Mouse (Mus musculus): Measurements from ENCODE around the gene B3glct. TPM values are rescaled to one million over a fixed set of nuclear protein-coding genes. Genes with fewer than 3 reads are reported as not detected.
A peak's percentile ranks its signal among the peaks of the same experiment; 100 is the strongest.

B3glct gene
- total RNA-seq, 2 experiments from 2014 or later = 23.1 to 24.7 TPM

- DNase-seq (ENCODE audit: low spot score in 2 of 2) = no peak
Observed at GRCm38 (mm10) chr5:149662980-149663379, 15.1 kb upstream of the B3glct start.

- DNase-seq (ENCODE audit: low spot score in 2 of 2) = no peak
Observed at GRCm38 (mm10) chr5:149663417-149663816, 14.6 kb upstream of the B3glct start.

GRCm38 (mm10) chr5:149677196-149677595 is 834 bp upstream of the B3glct start:
- DNase-seq (ENCODE audit: low spot score in 2 of 2) = no peak

- no peak for DNase-seq (ENCODE audit: low spot score in 2 of 2)
Observed at GRCm38 (mm10) chr5:149678990-149679348, 939 bp downstream of the B3glct start.

- DNase-seq (ENCODE audit: low spot score in 2 of 2) = peak in 1 of 2 experiments; percentile 19
Observed at GRCm38 (mm10) chr5:149679362-149679761, 1.3 kb downstream of the B3glct start.

- DNase-seq (ENCODE audit: low spot score in 2 of 2) = no peak
Observed at GRCm38 (mm10) chr5:149679886-149680285, 1.9 kb downstream of the B3glct start.

- no peak for DNase-seq (ENCODE audit: low spot score in 2 of 2)
Observed at GRCm38 (mm10) chr5:149680946-149681345, 2.9 kb downstream of the B3glct start.

- DNase-seq (ENCODE audit: low spot score in 2 of 2) = no peak
Observed at GRCm38 (mm10) chr5:149689860-149690259, 11.8 kb downstream of the B3glct start.

GRCm38 (mm10) chr5:149692548-149692947 is 14.5 kb downstream of the B3glct start:
- DNase-seq (ENCODE audit: low spot score in 2 of 2) = no peak

GRCm38 (mm10) chr5:149693200-149693599 is 15.2 kb downstream of the B3glct start:
- DNase-seq (ENCODE audit: low spot score in 2 of 2) = no peak

GRCm38 (mm10) chr5:149693968-149694367 is 15.9 kb downstream of the B3glct start:
- DNase-seq (ENCODE audit: low spot score in 2 of 2) = no peak

- DNase-seq (ENCODE audit: low spot score in 2 of 2) = no peak
Observed at GRCm38 (mm10) chr5:149695077-149695750, 17.2 kb downstream of the B3glct start.

GRCm38 (mm10) chr5:149702770-149703169 is 24.7 kb downstream of the B3glct start:
- DNase-seq (ENCODE audit: low spot score in 2 of 2) = no peak

GRCm38 (mm10) chr5:149711545-149711944 is 33.5 kb downstream of the B3glct start:
- DNase-seq (ENCODE audit: low spot score in 2 of 2) = no peak

- peak; percentile 34 to 37 for DNase-seq (ENCODE audit: low spot score in 2 of 2)
Observed at GRCm38 (mm10) chr5:149713170-149713774, 35.2 kb downstream of the B3glct start.

- no peak for DNase-seq (ENCODE audit: low spot score in 2 of 2)
Observed at GRCm38 (mm10) chr5:149713834-149714233, 35.8 kb downstream of the B3glct start.

- DNase-seq (ENCODE audit: low spot score in 2 of 2) = no peak
Observed at GRCm38 (mm10) chr5:149715571-149716328, 37.7 kb downstream of the B3glct start.

GRCm38 (mm10) chr5:149716329-149716690 is 38.3 kb downstream of the B3glct start:
- no peak for DNase-seq (ENCODE audit: low spot score in 2 of 2)

GRCm38 (mm10) chr5:149731776-149732175 is 53.7 kb downstream of the B3glct start:
- peak in 1 of 2 experiments; percentile 52 for DNase-seq (ENCODE audit: low spot score in 2 of 2)

- DNase-seq (ENCODE audit: low spot score in 2 of 2) = no peak
Observed at GRCm38 (mm10) chr5:149737210-149737609, 59.2 kb downstream of the B3glct start.

GRCm38 (mm10) chr5:149740145-149740544 is 62.1 kb downstream of the B3glct start:
- no peak for DNase-seq (ENCODE audit: low spot score in 2 of 2)

- DNase-seq (ENCODE audit: low spot score in 2 of 2) = no peak
Observed at GRCm38 (mm10) chr5:149740703-149741102, 62.7 kb downstream of the B3glct start.

All from adrenal gland, adult 18-20 months (tissue).